Mouse (Mus musculus) liver, postnatal 0 days (tissue): ENCODE measurements around the gene Fam117a. TPM values are rescaled to one million over a fixed set of nuclear protein-coding genes. Genes with fewer than 3 reads are reported as not detected.

ENCODE experiments used
- ATAC-seq: fragments of 200-750 bp; cut with Nextera tagmentation; 2 replicates; pipeline ENCODE4 v1.8.0; 2017; ENCODE audit warnings: mild to moderate bottlenecking, moderate library complexity
- DNase-seq: peaks from one replicate; pipeline ENCODE4 v3.0.0-alpha.2; 2016
- H3K27ac ChIP-seq: fragments of 300-500 bp; sonication (generic); 2 replicates; pipeline ENCODE4 v1.5.1; 2014; ENCODE audit warnings: antibody characterized with exemption, moderate library complexity, mild to moderate bottlenecking, low read depth
- H3K27me3 ChIP-seq: fragments of 300-500 bp; sonication (generic); 2 replicates; pipeline ENCODE4 v1.6.1; 2014; ENCODE audit warnings: low read length, control low read depth, mixed read lengths; ENCODE audit not compliant: insufficient read depth
- H3K36me3 ChIP-seq: fragments of 300-500 bp; sonication (generic); replicated peaks from 2 replicates; pipeline ENCODE4 v1.6.1; 2014; ENCODE audit warnings: mild to moderate bottlenecking, control low read depth, low read length, moderate library complexity, mixed read lengths; ENCODE audit not compliant: insufficient read depth
- H3K4me1 ChIP-seq: fragments of 300-500 bp; sonication (generic); 2 replicates; pipeline ENCODE4 v1.6.1; 2014; ENCODE audit warnings: antibody characterized with exemption, mild to moderate bottlenecking, control low read depth; ENCODE audit not compliant: insufficient read depth
- H3K4me2 ChIP-seq: fragments of 300-500 bp; sonication (generic); 2 replicates; pipeline ENCODE4 v1.6.1; 2014; ENCODE audit warnings: low read depth, mild to moderate bottlenecking, low read length, moderate library complexity, mixed read lengths
- H3K4me3 ChIP-seq: fragments of 300-500 bp; sonication (generic); 2 replicates; pipeline ENCODE4 v1.5.1; 2014; ENCODE audit warnings: low read depth, low read length
- H3K9ac ChIP-seq: fragments of 300-500 bp; sonication (generic); replicated peaks from 2 replicates; pipeline ENCODE4 v1.6.1; 2014; ENCODE audit warnings: mild to moderate bottlenecking, moderate library complexity
- H3K9me3 ChIP-seq: fragments of 300-500 bp; sonication (generic); 2 replicates; pipeline ENCODE4 v1.6.1; 2016; ENCODE audit warnings: mild to moderate bottlenecking, control low read depth, low read length, mixed read lengths
- CTCF ChIP-seq: sonication (generic); IDR thresholded peaks from 2 replicates; pipeline ENCODE4 v1.5.1; 2016; ENCODE audit warnings: antibody characterized with exemption, low read depth
- EP300 ChIP-seq: IDR thresholded peaks from 2 replicates; pipeline ENCODE4 v1.6.1; 2016; ENCODE audit warnings: antibody characterized with exemption, low read depth, mild to moderate bottlenecking
- WGBS: fragments of 180-500 bp; shearing (Covaris S2); extraction: QIAGEN DNeasy Blood & Tissue Kit; methylation state at CpG from one replicate; pipeline ENCODE4 v1.1.7; 2014; ENCODE audit not compliant: insufficient replicate concordance; 5-methylcytosine and 5-hydroxymethylcytosine counted together
- polyA plus RNA-seq: library from polyadenylated mRNA; unstranded; fragments of >200 nt; fragmentation: Nextera tagmentation; extraction: Ambion mirVana; gene quantifications from 2 replicates; pipeline ENCODE4 v1.2.1, GENCODE M21; 2015

Gene Fam117a
- polyA plus RNA-seq, 1 experiment from 2014 or later = 60.1 TPM

DNA sequence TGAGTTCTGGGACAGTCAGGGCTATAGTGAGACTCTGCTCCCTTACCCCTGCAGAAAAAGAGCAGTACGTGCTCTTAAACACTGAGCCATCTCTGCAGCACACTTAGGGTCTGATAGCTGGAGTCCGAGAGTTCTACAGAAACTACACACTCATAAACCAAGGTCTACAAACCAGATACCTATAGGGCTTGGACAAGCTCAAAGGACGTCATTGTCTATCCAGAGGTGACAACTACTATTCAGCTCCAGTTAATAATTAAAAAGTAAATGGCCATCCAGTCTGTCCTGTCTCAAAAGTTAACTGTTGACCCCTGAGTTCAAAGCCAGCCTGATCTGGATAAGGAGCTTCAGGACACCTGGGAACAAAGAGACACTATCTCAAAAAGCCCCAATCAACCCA is 35.0 kb upstream of the Fam117a start:
- 85% methylated on average over 3 of the region's 3 CpGs for WGBS
- Histone ChIP-seq H3K9ac (no peak overlapping the region), H3K27me3 (no peaks in the 10 kb centered on the region), H3K4me3 (no peak overlapping the region), H3K36me3 (peaks cover 85% of the 10 kb centered on the region), H3K27ac (no peak overlapping the region), H3K9me3 (no peaks in the 10 kb centered on the region), H3K4me2 (no peak overlapping the region), H3K4me1 (no peaks in the 10 kb centered on the region; the same call in 1 of the 2 replicates)
- TF ChIP-seq EP300 (no peak), CTCF (no peak)
- DNase-seq (no peak), ATAC-seq (no peak)

DNA sequence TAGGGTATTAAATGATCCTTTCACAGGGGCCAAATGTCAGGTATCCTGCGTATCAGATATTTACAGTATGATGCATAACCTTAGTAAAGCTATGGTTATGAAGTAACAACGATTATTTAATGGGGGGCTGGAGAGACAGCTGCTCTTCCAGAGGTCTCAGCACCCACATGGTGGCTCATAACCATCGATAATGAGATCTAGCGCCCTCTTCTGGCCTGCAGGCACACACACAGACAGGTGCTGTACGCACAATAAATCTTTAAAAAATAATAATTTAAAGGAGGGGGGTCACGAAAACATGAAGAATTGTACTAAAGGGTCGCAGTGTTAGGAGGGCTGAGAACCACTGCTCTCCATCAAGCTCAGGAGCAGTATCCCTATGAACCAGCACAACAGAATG is 31.2 kb upstream of the Fam117a start:
- Histone ChIP-seq H3K9ac (no peak overlapping the region), H3K27me3 (no peaks in the 10 kb centered on the region), H3K36me3 (peaks cover 55% of the 10 kb centered on the region), H3K4me3 (no peak overlapping the region), H3K27ac (no peak overlapping the region), H3K9me3 (no peaks in the 10 kb centered on the region), H3K4me1 (peaks cover 15% of the 10 kb centered on the region), H3K4me2 (no peak overlapping the region)
- ATAC-seq (no peak), DNase-seq (no peak)
- 91% methylated on average over 7 of the region's 7 CpGs for WGBS
- peak; percentile 52 for TF ChIP-seq CTCF
- TF ChIP-seq EP300 = no peak

DNA sequence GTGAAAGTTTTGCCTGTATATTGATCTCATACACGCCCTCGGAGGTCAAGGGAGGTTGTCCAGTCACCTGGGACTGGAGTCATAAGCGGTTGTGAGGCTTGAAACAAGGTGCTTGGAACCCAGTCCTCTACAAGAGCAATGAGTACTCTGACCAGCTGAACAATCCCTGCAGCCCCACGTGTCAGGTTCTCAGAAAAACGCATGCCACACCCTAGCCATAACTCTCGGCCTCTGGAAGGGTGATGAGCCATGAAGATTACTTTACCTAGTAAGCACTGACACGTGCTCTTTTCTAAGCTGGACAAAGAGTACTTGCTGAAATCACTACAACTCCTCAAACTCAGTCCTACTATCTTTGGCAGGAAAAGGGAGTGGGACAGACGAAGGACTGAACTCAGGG is 29.3 kb upstream of the Fam117a start:
- Histone ChIP-seq H3K36me3 (peaks cover 36% of the 10 kb centered on the region), H3K27ac (no peak overlapping the region), H3K4me2 (peak overlapping the region; percentile 38; the same call in 1 of the 2 replicates), H3K27me3 (no peaks in the 10 kb centered on the region), H3K9me3 (no peaks in the 10 kb centered on the region), H3K4me3 (no peak overlapping the region), H3K4me1 (peaks cover 25% of the 10 kb centered on the region), H3K9ac (peak overlapping the region; percentile 24; the same call in 1 of the 2 replicates)
- no peak for TF ChIP-seq EP300
- no peak for TF ChIP-seq CTCF
- no peak for ATAC-seq
- 58% methylated on average over 8 of the region's 8 CpGs for WGBS
- no peak for DNase-seq

DNA sequence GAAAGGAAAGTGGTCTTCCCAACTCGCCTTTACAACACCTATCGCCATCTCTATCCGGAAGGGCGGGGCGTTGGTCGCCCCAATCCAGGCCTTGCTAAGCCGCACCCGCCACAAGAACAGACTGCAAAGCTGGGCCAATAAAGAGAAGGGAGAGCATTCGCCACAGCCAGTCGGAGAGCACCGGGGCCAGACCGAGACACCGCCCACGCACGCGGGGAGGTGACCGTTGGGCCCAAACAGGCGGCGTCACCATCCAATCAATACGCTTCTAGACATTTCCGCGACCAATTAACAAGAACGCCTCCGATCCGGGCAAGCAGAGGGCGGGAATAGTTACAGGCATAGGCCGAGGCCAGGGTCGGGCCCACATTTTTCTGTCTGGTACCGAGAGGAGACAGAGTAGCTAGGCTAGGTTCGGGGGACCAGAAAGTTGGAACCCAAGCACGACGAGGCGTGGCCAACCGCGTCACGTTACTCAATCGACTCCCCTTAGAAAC is 27.3 kb upstream of the Fam117a start:
- no peaks in the 10 kb centered on the region for H3K27me3 ChIP-seq
- TF ChIP-seq CTCF (0 out of 2 replicates have a peak, but pooled peaks have one; percentile 1), EP300 (peak; percentile 45; the same call in 1 of the 2 replicates)
- WGBS = under 1% methylated on average over 37 of the region's 37 CpGs

GRCm38 (mm10) chr11:95310007-95310647 is 26.7 kb upstream of the Fam117a start, which contains the start of gene Kat7:
TSS of gene Kat7 (minus strand) at chr11:95310246.
- peak; percentile 96 for DNase-seq
- Histone ChIP-seq H3K27me3 (no peaks in the 10 kb centered on the region), H3K36me3 (peaks cover 13% of the 10 kb centered on the region), H3K9me3 (no peaks in the 10 kb centered on the region), H3K4me2 (peak within 1 kb of the TSS; percentile 86), H3K4me3 (peak within 1 kb of the TSS; percentile 87), H3K4me1 (peaks cover 25% of the 10 kb centered on the region), H3K27ac (peak within 1 kb of the TSS; percentile 99), H3K9ac (peak within 1 kb of the TSS; percentile 96)
- ATAC-seq = peak; percentile 87
- WGBS = under 1% methylated on average over 42 of the region's 42 CpGs
- no peak for TF ChIP-seq CTCF
- peak; percentile 74 for TF ChIP-seq EP300

More for the DNA sequence above, 27.3 kb upstream of the Fam117a start:
- DNase-seq = peak; percentile 97
- Histone ChIP-seq H3K9ac (peak overlapping the region; percentile 96), H3K36me3 (peaks cover 18% of the 10 kb centered on the region), H3K4me1 (peaks cover 25% of the 10 kb centered on the region), H3K27ac (peak overlapping the region; percentile 99), H3K4me2 (peak overlapping the region; percentile 86), H3K4me3 (peak overlapping the region; percentile 87), H3K9me3 (no peaks in the 10 kb centered on the region)
- peak; percentile 91 for ATAC-seq

- Histone ChIP-seq H3K4me2 (peak overlapping the region; percentile 86), H3K9me3 (no peaks in the 10 kb centered on the region), H3K9ac (peak overlapping the region; percentile 70), H3K4me1 (peaks cover 25% of the 10 kb centered on the region), H3K27ac (peak overlapping the region; percentile 99), H3K4me3 (peak overlapping the region; percentile 87), H3K27me3 (no peaks in the 10 kb centered on the region), H3K36me3 (peaks cover 7% of the 10 kb centered on the region)
- ATAC-seq (no peak), DNase-seq (peak; percentile 26)
- 7% methylated on average over 17 of the region's 17 CpGs for WGBS
- TF ChIP-seq EP300 = no peak
- no peak for TF ChIP-seq CTCF
Measured at GRCm38 (mm10) chr11:95310648-95311424, 26.0 kb upstream of the Fam117a start.
